Mouse (Mus musculus): ENCODE results near the gene Bcl11b.

Bcl11b gene

GRCm38 (mm10) chr12:107891449-107891848 is 112.0 kb downstream of the Bcl11b start:
- in situ Hi-C loops (cut with MboI), result no loop called here

GRCm38 (mm10) chr12:107890326-107890725 is 113.1 kb downstream of the Bcl11b start:
- in situ Hi-C loops (cut with MboI), result no loop called here

- in situ Hi-C loops (cut with MboI), result no loop called here
Measured at GRCm38 (mm10) chr12:107889841-107890240, 113.6 kb downstream of the Bcl11b start.

- in situ Hi-C loops (cut with MboI), result no loop called here
Measured at GRCm38 (mm10) chr12:107888646-107889045, 114.8 kb downstream of the Bcl11b start.

GRCm38 (mm10) chr12:107888049-107888448 is 115.4 kb downstream of the Bcl11b start:
- in situ Hi-C loops (cut with MboI), result no loop called here

GRCm38 (mm10) chr12:107887621-107888020 is 115.8 kb downstream of the Bcl11b start:
- in situ Hi-C loops (cut with MboI), result no loop called here

- in situ Hi-C loops (cut with MboI), result no loop called here
Measured at GRCm38 (mm10) chr12:107884330-107885065, 118.9 kb downstream of the Bcl11b start.

GRCm38 (mm10) chr12:107881726-107882125 is 121.7 kb downstream of the Bcl11b start:
- in situ Hi-C loops (cut with MboI), result no loop called here

- in situ Hi-C loops (cut with MboI), result no loop called here
Measured at GRCm38 (mm10) chr12:107880748-107881147, 122.7 kb downstream of the Bcl11b start.

GRCm38 (mm10) chr12:107879114-107879777 is 124.2 kb downstream of the Bcl11b start:
- in situ Hi-C loops (cut with MboI), result no loop called here

- in situ Hi-C loops (cut with MboI), result no loop called here
Measured at GRCm38 (mm10) chr12:107876237-107876636, 127.2 kb downstream of the Bcl11b start.

GRCm38 (mm10) chr12:107874467-107875142 is 128.8 kb downstream of the Bcl11b start:
- in situ Hi-C loops (cut with MboI), result no loop called here

- in situ Hi-C loops (cut with MboI), result no loop called here
Measured at GRCm38 (mm10) chr12:107869526-107870050, 133.8 kb downstream of the Bcl11b start.

- in situ Hi-C loops (cut with MboI), result no loop called here
Measured at GRCm38 (mm10) chr12:107868291-107868690, 135.1 kb downstream of the Bcl11b start.

All from mature B cell (primary cell).